Mouse (Mus musculus) MEL (cell line): ENCODE measurements at regions not wholly inside any gene's neighbourhood (a gene's known extent, or its start where the extent isn't known, plus 50 kb on each side); places are given as distances from the start of the nearest gene placed in this dataset.

Experiments used
- DNase-seq: peaks from one replicate; pipeline ENCODE4 v3.0.0; 2011; ENCODE audit warnings: low read depth, low spot score
- H3K27ac ChIP-seq: 2 replicates; pipeline ENCODE4 v1.5.1; 2012; ENCODE audit warnings: low read depth, mild to moderate bottlenecking, control low read depth, low read length, moderate library complexity; ENCODE audit not compliant: control insufficient read depth
- H3K27me3 ChIP-seq, 2 experiments: fragments of 150-350 bp in 1 of 2; sonication (generic) in 1 of 2; 2 replicates each; pipeline ENCODE4 v1.6.1; 2012; ENCODE audit warnings: low read length in 2 of 2, mild to moderate bottlenecking in 2 of 2, improper control_type of control experiment in 1 of 2, moderate library complexity in 1 of 2; ENCODE audit not compliant: insufficient read depth in 2 of 2, control insufficient read depth in 1 of 2
- H3K36me3 ChIP-seq, 2 experiments: 2 replicates each; pipeline ENCODE4 v1.6.1; 2012 to 2014; ENCODE audit warnings: low read length in 2 of 2, improper control_type of control experiment in 1 of 2, inconsistent platforms in 1 of 2, mild to moderate bottlenecking in 1 of 2; ENCODE audit not compliant: insufficient read depth in 2 of 2, control insufficient read depth in 1 of 2
- H3K4me1 ChIP-seq, 2 experiments: fragments of 150-350 bp in 1 of 2; sonication (generic) in 1 of 2; 2 replicates each; pipeline ENCODE4 v1.6.1; 2012; ENCODE audit warnings: low read length in 2 of 2, improper control_type of control experiment in 1 of 2, mild to moderate bottlenecking in 1 of 2; ENCODE audit not compliant: insufficient read depth in 2 of 2, control insufficient read depth in 1 of 2
- H3K4me3 ChIP-seq, 2 experiments: fragments of 150-350 bp in 1 of 2; sonication (generic) in 1 of 2; 2 replicates each; pipeline ENCODE4 v1.5.1; 2012; ENCODE audit warnings: low read depth in 2 of 2, low read length in 2 of 2, mild to moderate bottlenecking in 2 of 2, moderate library complexity in 2 of 2, control low read depth in 1 of 2, improper control_type of control experiment in 1 of 2; ENCODE audit not compliant: control insufficient read depth in 1 of 2, insufficient read depth in 1 of 2
- H3K79me2 ChIP-seq: 2 replicates; pipeline ENCODE4 v1.6.1; 2012; ENCODE audit warnings: mild to moderate bottlenecking, low read length, moderate library complexity; ENCODE audit not compliant: control insufficient read depth, poor library complexity, insufficient read depth
- H3K9ac ChIP-seq: 2 replicates; pipeline ENCODE4 v1.6.1; 2012; ENCODE audit warnings: low read depth, mild to moderate bottlenecking, control low read depth, low read length, moderate library complexity; ENCODE audit not compliant: control insufficient read depth, poor library complexity, severe bottlenecking
- H3K9me3 ChIP-seq: fragments of 150-350 bp; sonication (generic); replicated peaks from 2 replicates; pipeline ENCODE4 v1.6.1; 2012; ENCODE audit warnings: mild to moderate bottlenecking, low read length, improper control_type of control experiment, moderate library complexity; ENCODE audit not compliant: insufficient read depth
- CHD1 ChIP-seq: IDR thresholded peaks from 2 replicates; pipeline ENCODE4 v1.6.1; 2012; ENCODE audit warnings: low read depth, mild to moderate bottlenecking, inconsistent platforms, low read length, improper control_type of control experiment
- CTCF ChIP-seq, 3 experiments: IDR thresholded peaks in 2 of 3; conservative IDR thresholded peaks in 1 of 3; 2 replicates each; pipeline ENCODE4 v1.5.1; 2011 to 2012; ENCODE audit warnings: low read length in 3 of 3, low read depth in 2 of 3, mild to moderate bottlenecking in 2 of 3, improper control_type of control experiment in 1 of 3, inconsistent platforms in 1 of 3, mixed read lengths in 1 of 3, moderate library complexity in 1 of 3; ENCODE audit not compliant: control insufficient read depth in 1 of 3, insufficient read depth in 1 of 3, poor library complexity in 1 of 3, severe bottlenecking in 1 of 3
- E2F4 ChIP-seq: IDR thresholded peaks from 2 replicates; pipeline ENCODE4 v1.6.1; 2011; ENCODE audit warnings: low read depth, low read length, improper control_type of control experiment, borderline replicate concordance
- EP300 ChIP-seq, 2 experiments: IDR thresholded peaks; 2 replicates each; pipeline ENCODE4 v1.6.1; 2011; ENCODE audit warnings: improper control_type of control experiment in 2 of 2, low read length in 2 of 2, low read depth in 1 of 2, mild to moderate bottlenecking in 1 of 2
- ETS1 ChIP-seq: IDR thresholded peaks from 2 replicates; pipeline ENCODE4 v1.6.1; 2012; ENCODE audit warnings: low read depth, mild to moderate bottlenecking, inconsistent platforms, low read length, improper control_type of control experiment, moderate library complexity
- GABPA ChIP-seq: IDR thresholded peaks from 2 replicates; pipeline ENCODE4 v1.6.1; 2012; ENCODE audit warnings: low read depth, mild to moderate bottlenecking, inconsistent platforms, low read length, improper control_type of control experiment, moderate library complexity
- GATA1 ChIP-seq: IDR thresholded peaks from 2 replicates; pipeline ENCODE4 v1.6.1; 2011; ENCODE audit warnings: low read depth, low read length, improper control_type of control experiment
- HCFC1 ChIP-seq: IDR thresholded peaks from 2 replicates; pipeline ENCODE4 v1.6.1; 2012; ENCODE audit warnings: low read depth, mild to moderate bottlenecking, inconsistent platforms, low read length, improper control_type of control experiment, moderate library complexity
- JUND ChIP-seq: IDR thresholded peaks from 2 replicates; pipeline ENCODE4 v1.6.1; 2011; ENCODE audit warnings: low read depth, mild to moderate bottlenecking, improper control_type of control experiment, low read length
- KAT2A ChIP-seq: conservative IDR thresholded peaks from 2 replicates; pipeline ENCODE4 v1.6.1; 2012; ENCODE audit warnings: low read depth, low read length, improper control_type of control experiment, inconsistent platforms
- MEF2A ChIP-seq: IDR thresholded peaks from 2 replicates; pipeline ENCODE4 v1.6.1; 2014; ENCODE audit warnings: low read depth, mild to moderate bottlenecking, inconsistent platforms, low read length, improper control_type of control experiment; ENCODE audit not compliant: poor library complexity, insufficient replicate concordance, severe bottlenecking; ENCODE audit errors: extremely low read depth
- MYB ChIP-seq: IDR thresholded peaks from 2 replicates; pipeline ENCODE4 v1.6.1; 2011; ENCODE audit warnings: mild to moderate bottlenecking, low read depth, low read length, improper control_type of control experiment
- MYC ChIP-seq: IDR thresholded peaks from 2 replicates; pipeline ENCODE4 v1.6.1; 2011; ENCODE audit warnings: low read depth, mild to moderate bottlenecking, low read length, improper control_type of control experiment, moderate library complexity
- NRF1 ChIP-seq: IDR thresholded peaks from 2 replicates; pipeline ENCODE4 v1.6.1; 2014; ENCODE audit warnings: low read depth, mild to moderate bottlenecking, inconsistent platforms, low read length, improper control_type of control experiment, moderate library complexity; ENCODE audit not compliant: poor library complexity, insufficient read depth, severe bottlenecking
- POLR2A ChIP-seq, 2 experiments: IDR thresholded peaks; 2 replicates each; pipeline ENCODE4 v1.6.1; 2011 to 2012; ENCODE audit warnings: low read length in 2 of 2, mild to moderate bottlenecking in 2 of 2, control low read depth in 1 of 2, improper control_type of control experiment in 1 of 2, low read depth in 1 of 2, moderate library complexity in 1 of 2; ENCODE audit not compliant: control insufficient read depth in 1 of 2, insufficient read depth in 1 of 2, poor library complexity in 1 of 2
- POLR2AphosphoS5 ChIP-seq: IDR thresholded peaks from 2 replicates; pipeline ENCODE4 v1.6.1; 2012; ENCODE audit warnings: low read depth, borderline replicate concordance, mild to moderate bottlenecking, inconsistent platforms, low read length, moderate library complexity, mixed read lengths
- RCOR1 ChIP-seq: IDR thresholded peaks from 2 replicates; pipeline ENCODE4 v1.6.1; 2012; ENCODE audit warnings: low read depth, mild to moderate bottlenecking, inconsistent platforms, low read length, improper control_type of control experiment
- TAL1 ChIP-seq: IDR thresholded peaks from 2 replicates; pipeline ENCODE4 v1.6.1; 2012; ENCODE audit warnings: mild to moderate bottlenecking, inconsistent platforms, low read length, moderate library complexity, mixed read lengths
- TBP ChIP-seq: IDR thresholded peaks from 2 replicates; pipeline ENCODE4 v1.8.0; 2011; ENCODE audit warnings: low read depth, low read length, improper control_type of control experiment
- TCF12 ChIP-seq: IDR thresholded peaks from 2 replicates; pipeline ENCODE4 v1.6.1; 2014; ENCODE audit warnings: low read depth, mild to moderate bottlenecking, inconsistent platforms, low read length, improper control_type of control experiment, moderate library complexity
- UBTF ChIP-seq: IDR thresholded peaks from 2 replicates; pipeline ENCODE4 v1.6.1; 2012; ENCODE audit warnings: low read depth, mild to moderate bottlenecking, inconsistent platforms, low read length, improper control_type of control experiment, moderate library complexity, borderline replicate concordance; ENCODE audit not compliant: insufficient read depth
- ZC3H11A ChIP-seq: IDR thresholded peaks from 2 replicates; pipeline ENCODE4 v1.6.1; 2012; ENCODE audit warnings: low read depth, mild to moderate bottlenecking, inconsistent platforms, low read length, improper control_type of control experiment
- ZKSCAN1 ChIP-seq: IDR thresholded peaks from 2 replicates; pipeline ENCODE4 v1.6.1; 2012; ENCODE audit warnings: low read depth, mild to moderate bottlenecking, inconsistent platforms, low read length, improper control_type of control experiment, moderate library complexity

DNA sequence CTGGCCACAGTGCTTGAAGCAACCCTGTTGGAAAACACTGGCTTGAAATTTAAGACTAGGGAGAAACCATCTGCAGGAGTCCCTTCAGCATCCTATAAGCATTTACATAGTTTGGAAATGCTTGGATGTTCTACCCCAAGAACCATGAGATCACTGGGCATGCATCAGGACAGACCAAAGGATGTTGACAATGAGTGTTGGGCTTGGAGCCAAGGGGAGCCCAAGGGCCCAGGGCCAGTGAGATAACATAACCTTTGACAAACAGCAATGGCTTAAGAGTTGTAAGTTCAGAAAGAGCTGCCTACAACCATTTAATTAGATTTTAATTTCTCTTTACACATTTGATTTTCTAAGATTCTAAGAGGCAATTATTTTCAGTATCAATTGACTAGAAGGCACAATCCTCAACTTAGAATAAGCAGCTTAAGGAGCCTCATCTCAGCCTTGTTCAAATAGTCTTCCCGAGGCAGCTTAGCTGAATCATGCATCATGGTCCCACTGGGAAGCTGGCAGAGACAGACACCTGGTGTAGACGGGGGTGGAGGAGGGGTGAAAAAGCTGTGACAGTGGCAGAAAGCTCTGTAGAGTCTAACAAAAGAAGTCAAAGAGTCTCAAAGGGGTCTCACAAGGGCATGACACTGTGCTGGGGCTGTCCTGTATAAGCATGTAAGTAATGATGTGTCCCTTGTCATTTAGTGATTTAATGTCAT, 462.1 kb downstream of the Fut8 start:
- H3K36me3 ChIP-seq: no peaks in the 10 kb centered on the region
- no peaks in the 10 kb centered on the region for H3K79me2 ChIP-seq
- TF ChIP-seq UBTF: no peak
- TF ChIP-seq E2F4: no peak
- no peak for TF ChIP-seq EP300 (IDR thresholded peaks at IDR 0.05; ENCODE audit: low read depth in 1 of 2, low read length in 2 of 2)
- TF ChIP-seq TBP: no peak
- TF ChIP-seq GABPA: no peak
- TF ChIP-seq GATA1: no peak
- TF ChIP-seq MYC: no peak
- no peak for TF ChIP-seq ETS1
- TF ChIP-seq CTCF (IDR thresholded peaks at IDR 0.05 in 2 of 3, conservative IDR thresholded peaks at IDR 0.05 in 1 of 3; ENCODE audit: control insufficient read depth in 1 of 3, insufficient read depth in 1 of 3, low read depth in 2 of 3, low read length in 3 of 3, poor library complexity in 1 of 3, severe bottlenecking in 1 of 3): no peak
- no peak for TF ChIP-seq MEF2A
- TF ChIP-seq CHD1: no peak
- no peak overlapping the region for H3K9ac ChIP-seq
- no peaks in the 10 kb centered on the region for H3K9me3 ChIP-seq
- no peak overlapping the region for H3K4me3 ChIP-seq
- H3K4me1 ChIP-seq: no peaks in the 10 kb centered on the region; a peak in 1 of 4 replicates
- H3K27me3 ChIP-seq: no peaks in the 10 kb centered on the region
- H3K27ac ChIP-seq: no peak overlapping the region
- DNase-seq: no peak

DNA sequence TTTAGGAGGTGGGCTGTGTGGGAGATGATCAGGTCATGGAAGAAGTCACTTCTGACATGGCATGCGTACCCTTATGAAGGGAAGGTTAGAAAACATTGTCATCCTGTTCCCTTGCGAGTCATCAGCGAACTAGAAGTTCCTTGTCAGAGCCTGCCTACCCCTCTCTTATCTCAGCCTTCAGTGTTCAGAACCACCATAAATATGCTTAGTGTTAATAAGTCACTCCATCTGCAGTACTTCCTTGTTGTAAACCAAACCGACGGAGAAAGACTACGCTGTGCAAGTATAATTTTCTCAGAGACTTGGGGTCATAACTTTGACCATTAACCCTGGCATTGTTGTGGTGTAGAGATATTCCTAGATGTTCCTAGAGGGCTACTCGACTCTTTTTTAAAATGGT, 477.6 kb downstream of the Fut8 start:
- Histone ChIP-seq H3K9ac (no peak overlapping the region), H3K27ac (no peak overlapping the region), H3K36me3 (no peaks in the 10 kb centered on the region), H3K79me2 (no peaks in the 10 kb centered on the region), H3K9me3 (no peaks in the 10 kb centered on the region), H3K4me1 (no peaks in the 10 kb centered on the region), H3K4me3 (no peak overlapping the region), H3K27me3 (peaks cover 0 to 1% of the 10 kb centered on the region in 2 experiments; a peak in 3 of 4 replicates)
- no peak for DNase-seq
- TF ChIP-seq POLR2A (IDR thresholded peaks at IDR 0.05; ENCODE audit: control insufficient read depth in 1 of 2, insufficient read depth in 1 of 2, low read depth in 1 of 2, low read length in 2 of 2, poor library complexity in 1 of 2): no peak
- no peak for TF ChIP-seq POLR2AphosphoS5
- TF ChIP-seq MYC: no peak
- TF ChIP-seq UBTF: no peak
- TF ChIP-seq JUND: no peak
- no peak for TF ChIP-seq HCFC1
- TF ChIP-seq TAL1: no peak
- no peak for TF ChIP-seq ETS1
- no peak for TF ChIP-seq RCOR1
- TF ChIP-seq ZKSCAN1: no peak
- no peak for TF ChIP-seq MYB
- TF ChIP-seq TCF12: no peak
- TF ChIP-seq KAT2A: no peak
- TF ChIP-seq ZC3H11A: no peak
- no peak for TF ChIP-seq CHD1
- no peak for TF ChIP-seq NRF1
